Mouse (Mus musculus) stomach, embryonic 16.5 days (tissue): Measurements from ENCODE around the gene Mapk1ip1l. TPM values are rescaled to one million over a fixed set of nuclear protein-coding genes. Genes with fewer than 3 reads are reported as not detected.

ENCODE experiments used
- ATAC-seq: fragments of 200-750 bp; cut with Nextera tagmentation; 2 replicates; pipeline ENCODE4 v1.8.0; 2017; ENCODE audit warnings: moderate number of reproducible peaks, moderate TSS enrichment; ENCODE audit not compliant: insufficient read depth, low FRiP score
- H3K27ac ChIP-seq: fragments of 300-500 bp; sonication (generic); 2 replicates; pipeline ENCODE4 v1.5.1; 2014; ENCODE audit warnings: low read length
- H3K27me3 ChIP-seq: fragments of 300-500 bp; sonication (generic); 2 replicates; pipeline ENCODE4 v1.6.1; 2014; ENCODE audit warnings: low read length, control low read depth, mixed read lengths; ENCODE audit not compliant: control insufficient read depth, insufficient read depth
- H3K36me3 ChIP-seq: fragments of 300-500 bp; sonication (generic); 2 replicates; pipeline ENCODE4 v1.6.1; 2014; ENCODE audit warnings: low read length; ENCODE audit not compliant: control insufficient read depth, insufficient read depth
- H3K4me1 ChIP-seq: fragments of 300-500 bp; sonication (generic); 2 replicates; pipeline ENCODE4 v1.6.1; 2014; ENCODE audit warnings: low read length, control low read depth, mixed read lengths; ENCODE audit not compliant: control insufficient read depth, insufficient read depth
- H3K4me2 ChIP-seq: fragments of 300-500 bp; sonication (generic); 2 replicates; pipeline ENCODE4 v1.6.1; 2014; ENCODE audit warnings: low read depth, low read length, mixed read lengths
- H3K4me3 ChIP-seq: fragments of 300-500 bp; sonication (generic); replicated peaks from 2 replicates; pipeline ENCODE4 v1.5.1; 2014; ENCODE audit warnings: mild to moderate bottlenecking, low read length
- H3K9ac ChIP-seq: fragments of 300-500 bp; sonication (generic); 2 replicates; pipeline ENCODE4 v1.6.1; 2014; ENCODE audit warnings: low read length
- H3K9me3 ChIP-seq: fragments of 300-500 bp; sonication (generic); replicated peaks from 2 replicates; pipeline ENCODE4 v1.6.1; 2016; ENCODE audit warnings: low read length, control low read depth; ENCODE audit not compliant: control insufficient read depth
- WGBS: fragments of 180-500 bp; shearing (Covaris S2); extraction: QIAGEN DNeasy Blood & Tissue Kit; methylation state at CpG from one replicate; pipeline ENCODE4 v1.1.7; 2014; 5-methylcytosine and 5-hydroxymethylcytosine counted together
- polyA plus RNA-seq: library from polyadenylated mRNA; unstranded; fragments of >200 nt; fragmentation: Nextera tagmentation; extraction: Ambion mirVana; gene quantifications from 2 replicates; pipeline ENCODE4 v1.2.1, GENCODE M21; 2015

The Mapk1ip1l gene
- 61.0 and 63.3 TPM in 2 replicates for polyA plus RNA-seq

DNA sequence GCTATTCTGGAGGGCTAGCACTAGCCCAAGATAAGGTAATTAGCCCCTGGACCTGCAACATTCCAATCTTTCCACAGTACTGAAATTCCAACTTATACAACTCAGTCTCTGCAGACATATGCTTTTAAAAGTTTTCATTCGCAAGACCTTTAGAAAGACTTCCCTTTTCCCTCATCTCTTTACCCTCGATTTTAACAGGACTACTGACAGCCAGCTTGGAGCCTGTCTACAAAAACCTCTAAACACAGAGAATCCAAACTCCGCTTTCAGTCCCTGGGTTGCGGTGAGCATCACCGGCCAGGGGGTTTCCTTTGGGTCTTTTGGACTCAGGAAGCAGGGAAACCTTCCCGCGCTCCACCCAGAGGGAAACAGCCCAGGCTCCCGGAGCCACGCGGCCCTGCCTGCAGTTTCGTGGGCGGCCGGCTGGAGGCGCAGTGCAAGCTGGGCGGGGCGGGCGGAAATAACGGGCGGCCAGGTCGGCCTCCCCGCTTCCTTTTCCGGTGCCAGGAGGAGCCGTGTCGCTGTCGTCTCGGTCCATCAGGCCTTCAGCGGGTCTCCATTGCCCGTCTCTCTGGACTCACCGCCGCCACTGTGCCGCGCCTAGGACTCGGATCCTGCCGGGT lies at the start of gene Mapk1ip1l:
TSS of gene Mapk1ip1l (plus strand) at position 482 of the 623 bp plus-strand sequence.
- Histone ChIP-seq H3K4me3 (peak within 1 kb of the TSS; percentile 97), H3K27ac (peak within 1 kb of the TSS; percentile 96), H3K4me1 (peaks cover 8% of the 10 kb centered on the region), H3K4me2 (peak within 1 kb of the TSS; percentile 73), H3K36me3 (no peaks in the 10 kb centered on the region), H3K27me3 (no peaks in the 10 kb centered on the region), H3K9ac (peak within 1 kb of the TSS; percentile 98), H3K9me3 (no peaks in the 10 kb centered on the region)
- WGBS: under 1% methylated on average over 34 of the region's 34 CpGs
- ATAC-seq: peak; percentile 88

DNA sequence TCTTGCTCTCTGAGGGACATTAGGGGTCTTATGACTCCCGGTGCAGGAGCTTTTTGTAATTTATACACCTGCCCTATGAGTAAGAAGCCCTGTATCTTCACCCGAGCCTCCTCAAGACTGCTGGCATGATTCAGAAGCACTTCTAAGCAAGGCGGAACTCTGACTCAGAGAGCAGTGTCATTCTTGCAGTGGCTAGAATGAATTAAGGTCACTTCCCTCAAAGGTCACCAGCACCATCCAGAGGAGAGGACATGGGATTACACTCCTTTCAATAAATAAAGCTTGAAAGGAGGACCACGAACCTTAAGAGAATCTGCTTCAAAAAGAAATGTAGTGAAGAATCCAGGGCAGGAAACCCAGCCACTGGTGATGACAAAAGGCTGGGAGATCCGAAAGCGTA lies 48.2 kb upstream of the Mapk1ip1l start:
- Histone ChIP-seq H3K27ac (no peak overlapping the region), H3K36me3 (no peaks in the 10 kb centered on the region; the same call in 1 of the 2 replicates), H3K4me1 (no peaks in the 10 kb centered on the region), H3K4me2 (no peak overlapping the region), H3K9ac (no peak overlapping the region), H3K4me3 (no peak overlapping the region), H3K27me3 (no peaks in the 10 kb centered on the region), H3K9me3 (no peaks in the 10 kb centered on the region)
- 86% methylated on average over 6 of the region's 6 CpGs for WGBS
- no peak for ATAC-seq

DNA sequence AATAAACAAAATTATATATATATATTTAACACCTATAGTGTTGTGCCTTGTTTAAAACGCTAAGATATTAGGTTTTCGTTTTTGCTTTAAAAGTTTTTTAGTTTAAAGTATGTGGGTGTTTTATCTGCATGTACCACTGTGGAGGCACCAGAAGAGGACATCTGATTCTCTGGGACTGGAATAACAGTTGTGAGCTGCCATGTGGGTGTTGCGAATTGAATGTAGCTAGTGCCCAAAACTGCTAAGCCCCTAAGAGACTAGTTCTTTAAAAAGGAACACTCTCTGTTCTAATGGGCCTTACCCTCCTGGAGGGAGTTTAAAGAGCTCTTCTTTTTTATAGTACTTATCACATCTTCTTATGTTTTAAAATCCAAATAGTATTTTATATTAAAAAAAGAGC lies 33.2 kb upstream of the Mapk1ip1l start:
- Histone ChIP-seq H3K9me3 (no peaks in the 10 kb centered on the region), H3K27ac (no peak overlapping the region), H3K4me3 (no peak overlapping the region), H3K36me3 (peaks cover 13% of the 10 kb centered on the region), H3K27me3 (no peaks in the 10 kb centered on the region), H3K9ac (no peak overlapping the region), H3K4me2 (no peak overlapping the region), H3K4me1 (no peaks in the 10 kb centered on the region)
- 95% methylated on average over 3 of the region's 3 CpGs for WGBS
- no peak for ATAC-seq

DNA sequence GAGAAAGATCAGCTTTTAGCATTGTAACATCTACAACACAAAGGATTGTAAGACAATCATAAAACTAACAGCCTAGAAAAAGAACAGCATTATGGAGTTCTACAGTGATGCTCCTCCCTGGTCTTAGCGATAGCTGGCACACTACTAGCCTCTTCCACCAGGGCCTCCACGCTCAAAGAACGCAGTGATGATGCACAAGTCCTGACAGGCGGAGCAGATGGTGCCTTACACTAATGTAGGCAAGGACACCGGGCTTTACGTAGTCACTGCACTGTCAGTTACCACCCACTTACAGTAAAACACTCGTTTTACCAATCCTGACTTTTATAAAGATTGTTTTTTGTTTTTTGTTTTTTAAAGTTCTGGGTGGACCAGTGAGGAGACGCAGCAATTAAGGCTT lies 32.2 kb upstream of the Mapk1ip1l start:
- Histone ChIP-seq H3K4me2 (no peak overlapping the region), H3K27me3 (no peaks in the 10 kb centered on the region), H3K4me3 (no peak overlapping the region), H3K4me1 (no peaks in the 10 kb centered on the region), H3K9me3 (no peaks in the 10 kb centered on the region), H3K27ac (no peak overlapping the region), H3K9ac (no peak overlapping the region), H3K36me3 (peaks cover 13% of the 10 kb centered on the region)
- ATAC-seq: no peak
- 94% methylated on average over 8 of the region's 8 CpGs for WGBS

DNA sequence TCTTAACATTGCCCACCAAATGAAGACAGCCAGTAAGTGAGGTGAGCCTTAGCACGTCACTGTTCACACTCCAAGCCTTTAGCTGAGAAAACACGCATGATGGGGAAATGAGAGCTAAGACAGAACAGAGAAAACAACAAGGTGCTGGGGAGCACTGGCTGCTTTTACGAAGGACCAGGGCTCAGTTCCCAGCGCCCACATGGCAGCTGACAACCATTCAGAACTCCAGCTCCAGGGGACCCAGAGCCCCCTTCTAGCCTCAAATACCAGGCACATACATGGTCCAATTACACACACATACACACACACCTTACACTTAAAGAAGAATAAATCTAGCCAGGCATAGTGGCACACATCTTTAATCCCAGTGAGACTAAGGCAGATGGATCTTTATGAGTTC lies 29.0 kb upstream of the Mapk1ip1l start:
- WGBS: 95% methylated on average over 4 of the region's 4 CpGs
- H3K4me3 ChIP-seq: no peak overlapping the region

DNA sequence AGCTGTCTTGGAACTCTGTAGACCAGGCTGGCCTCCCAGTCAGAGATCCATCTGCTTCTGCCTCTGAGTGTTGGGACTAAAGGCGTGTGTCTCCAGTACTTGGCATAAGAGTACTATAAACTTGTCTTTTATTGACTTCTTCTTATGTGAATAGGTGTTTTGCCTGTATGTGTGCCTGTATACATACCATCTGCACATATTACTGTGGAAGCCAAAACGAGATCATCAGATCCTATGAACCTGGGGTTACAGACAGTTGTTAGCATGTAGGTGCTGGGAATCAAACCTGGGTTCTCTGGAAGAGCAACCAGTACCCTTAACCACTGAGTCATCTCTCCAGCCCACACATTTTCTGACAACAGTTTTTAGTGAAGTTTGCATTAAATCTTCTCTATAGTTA lies 28.4 kb upstream of the Mapk1ip1l start:
- no peak overlapping the region for H3K27ac ChIP-seq
- 94% methylated on average over 2 of the region's 2 CpGs for WGBS
- H3K36me3 ChIP-seq: peaks cover 10% of the 10 kb centered on the region
- H3K9ac ChIP-seq: no peak overlapping the region
- no peak for ATAC-seq
- H3K27me3 ChIP-seq: no peaks in the 10 kb centered on the region
- H3K4me1 ChIP-seq: no peaks in the 10 kb centered on the region
- H3K4me3 ChIP-seq: no peak overlapping the region
- no peak overlapping the region for H3K4me2 ChIP-seq
- H3K9me3 ChIP-seq: no peaks in the 10 kb centered on the region

More for the DNA sequence above, 29.0 kb upstream of the Mapk1ip1l start:
- H3K36me3 ChIP-seq: peaks cover 10% of the 10 kb centered on the region
- H3K4me1 ChIP-seq: no peaks in the 10 kb centered on the region
- H3K27me3 ChIP-seq: no peaks in the 10 kb centered on the region
- no peak overlapping the region for H3K9ac ChIP-seq
- no peak overlapping the region for H3K27ac ChIP-seq
- ATAC-seq: no peak
- no peak overlapping the region for H3K4me2 ChIP-seq
- H3K9me3 ChIP-seq: no peaks in the 10 kb centered on the region

DNA sequence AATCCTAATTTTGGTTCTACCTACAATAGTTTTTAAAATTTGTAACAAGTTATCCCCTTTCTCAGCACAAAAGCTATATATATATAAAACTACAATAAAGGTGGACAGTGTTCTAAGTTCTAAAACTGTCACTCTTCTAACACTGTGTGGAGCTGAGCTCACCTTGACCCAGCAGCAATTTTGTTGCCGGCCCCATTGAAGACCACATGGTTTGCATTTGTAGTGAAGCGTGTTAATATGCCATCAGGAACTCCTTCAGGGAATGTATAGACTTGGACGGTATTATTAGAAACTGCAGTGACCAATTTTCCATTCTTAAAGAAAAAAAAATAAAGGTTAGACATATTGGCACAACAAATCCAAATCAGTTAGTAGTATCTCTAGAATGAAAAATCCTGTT lies 24.3 kb upstream of the Mapk1ip1l start:
- no peak overlapping the region for H3K9ac ChIP-seq
- no peaks in the 10 kb centered on the region for H3K9me3 ChIP-seq
- no peak overlapping the region for H3K4me2 ChIP-seq
- H3K4me3 ChIP-seq: no peak overlapping the region
- ATAC-seq: no peak
- H3K4me1 ChIP-seq: peaks cover 8% of the 10 kb centered on the region
- peaks cover 10% of the 10 kb centered on the region for H3K36me3 ChIP-seq
- 89% methylated on average over 3 of the region's 3 CpGs for WGBS
- H3K27me3 ChIP-seq: no peaks in the 10 kb centered on the region
- H3K27ac ChIP-seq: no peak overlapping the region

DNA sequence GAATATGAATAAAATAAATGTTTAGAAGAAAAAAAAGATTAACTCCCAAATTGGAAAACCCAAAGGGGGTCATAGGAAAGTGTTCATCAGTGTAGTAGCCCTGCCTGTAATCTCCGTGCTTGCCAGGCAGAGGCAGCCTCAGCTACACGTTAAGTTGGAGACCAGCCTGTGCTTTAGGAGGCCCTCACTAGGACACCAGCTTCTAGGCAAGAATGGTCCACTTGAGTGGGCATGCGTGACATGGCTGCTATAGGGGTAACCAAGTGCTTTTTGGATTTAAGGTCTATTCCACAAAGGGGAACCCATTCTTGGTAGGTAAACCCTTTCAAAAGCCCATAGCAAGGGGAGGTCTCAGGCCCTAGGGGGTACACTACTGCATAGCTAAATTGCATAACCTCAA lies 22.6 kb upstream of the Mapk1ip1l start:
- ATAC-seq: no peak
- Histone ChIP-seq H3K27me3 (no peaks in the 10 kb centered on the region), H3K27ac (no peak overlapping the region), H3K4me3 (peak overlapping the region; percentile 92), H3K4me1 (peaks cover 8% of the 10 kb centered on the region), H3K4me2 (peak overlapping the region; percentile 78), H3K36me3 (no peaks in the 10 kb centered on the region), H3K9me3 (no peaks in the 10 kb centered on the region), H3K9ac (peak overlapping the region; percentile 59)
- 25% methylated on average over 3 of the region's 3 CpGs for WGBS

DNA sequence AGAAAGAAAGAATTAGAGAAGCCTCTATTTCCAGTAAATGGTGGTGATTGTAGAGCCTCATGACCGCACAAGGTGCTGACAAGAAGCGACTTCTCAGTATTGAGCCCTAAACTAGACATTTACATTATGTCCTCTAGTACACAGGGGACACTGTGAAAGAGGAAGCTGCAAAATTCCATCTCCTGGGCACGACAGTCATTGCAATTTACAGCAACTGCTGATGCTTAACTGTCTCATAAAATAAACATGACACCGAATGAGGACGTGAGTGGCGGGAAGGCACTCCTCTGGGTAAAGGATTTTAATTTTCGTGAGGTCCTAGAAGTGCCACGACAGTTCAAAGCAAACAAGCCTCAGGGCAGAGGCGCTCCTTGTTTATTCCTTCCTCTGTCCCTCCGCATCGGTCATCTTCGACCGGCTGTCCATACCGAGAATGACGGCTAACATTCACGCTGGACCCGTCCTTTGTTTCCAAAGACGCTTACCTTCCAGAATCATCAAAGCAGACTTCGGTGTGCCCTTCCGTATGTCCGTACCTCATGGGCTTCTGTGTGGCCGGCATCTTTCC lies 21.9 kb upstream of the Mapk1ip1l start:
- H3K36me3 ChIP-seq: no peaks in the 10 kb centered on the region
- peak overlapping the region; percentile 58; the same call in 1 of the 2 replicates for H3K27ac ChIP-seq
- H3K4me3 ChIP-seq: peak overlapping the region; percentile 92
- H3K27me3 ChIP-seq: no peaks in the 10 kb centered on the region
- peak overlapping the region; percentile 94 for H3K9ac ChIP-seq
- under 1% methylated on average over 22 of the region's 22 CpGs for WGBS
- H3K4me1 ChIP-seq: peaks cover 8% of the 10 kb centered on the region
- no peaks in the 10 kb centered on the region for H3K9me3 ChIP-seq
- no peak for ATAC-seq
- H3K4me2 ChIP-seq: peak overlapping the region; percentile 78
